Mouse (Mus musculus) midbrain, postnatal 0 days (tissue): Measurements from ENCODE around the gene Cdk12. TPM values are rescaled to one million over a fixed set of nuclear protein-coding genes. Genes with fewer than 3 reads are reported as not detected.

Experiments
- ATAC-seq: fragments of 200-750 bp; cut with Nextera tagmentation; 2 replicates; pipeline ENCODE4 v1.8.0; 2017; ENCODE audit warnings: moderate number of reproducible peaks, mild to moderate bottlenecking, moderate TSS enrichment, moderate library complexity; ENCODE audit not compliant: low FRiP score
- DNase-seq: peaks from one replicate; pipeline ENCODE4 v3.0.0-alpha.2; 2015; ENCODE audit warnings: low spot score
- H3K27ac ChIP-seq: fragments of 300-500 bp; sonication (generic); 2 replicates; pipeline ENCODE4 v1.5.1; 2014; ENCODE audit warnings: low read depth, mild to moderate bottlenecking, low read length, mixed read lengths
- H3K27me3 ChIP-seq: fragments of 300-500 bp; sonication (generic); 2 replicates; pipeline ENCODE4 v1.6.1; 2014; ENCODE audit warnings: low read length, control low read depth, mixed read lengths; ENCODE audit not compliant: insufficient read depth
- H3K36me3 ChIP-seq: fragments of 300-500 bp; sonication (generic); 2 replicates; pipeline ENCODE4 v1.6.1; 2014; ENCODE audit warnings: low read length, control low read depth, mixed read lengths; ENCODE audit not compliant: insufficient read depth
- H3K4me1 ChIP-seq: fragments of 300-500 bp; sonication (generic); 2 replicates; pipeline ENCODE4 v1.6.1; 2014; ENCODE audit warnings: mild to moderate bottlenecking, control low read depth, antibody characterized with exemption, low read length, mixed read lengths; ENCODE audit not compliant: insufficient read depth
- H3K4me2 ChIP-seq: fragments of 300-500 bp; sonication (generic); 2 replicates; pipeline ENCODE4 v1.6.1; 2014; ENCODE audit warnings: low read depth, mild to moderate bottlenecking, low read length, mixed read lengths; ENCODE audit not compliant: poor library complexity, severe bottlenecking
- H3K4me3 ChIP-seq: fragments of 300-500 bp; sonication (generic); 2 replicates; pipeline ENCODE4 v1.5.1; 2014; ENCODE audit warnings: low read depth, mild to moderate bottlenecking, low read length, moderate library complexity
- H3K9ac ChIP-seq: fragments of 300-500 bp; sonication (generic); replicated peaks from 2 replicates; pipeline ENCODE4 v1.6.1; 2014; ENCODE audit warnings: mild to moderate bottlenecking, low read length, moderate library complexity, mixed read lengths; ENCODE audit not compliant: poor library complexity, severe bottlenecking
- H3K9me3 ChIP-seq: fragments of 300-500 bp; sonication (generic); 2 replicates; pipeline ENCODE4 v1.6.1; 2016; ENCODE audit warnings: low read length, control low read depth
- CTCF ChIP-seq: IDR thresholded peaks from 2 replicates; pipeline ENCODE4 v1.5.1; 2016; ENCODE audit warnings: antibody characterized with exemption, mild to moderate bottlenecking
- WGBS: fragments of 180-500 bp; shearing (Covaris S2); extraction: QIAGEN DNeasy Blood & Tissue Kit; methylation state at CpG from one replicate; pipeline ENCODE4 v1.1.7; 2014; 5-methylcytosine and 5-hydroxymethylcytosine counted together
- polyA plus RNA-seq: library from polyadenylated mRNA; unstranded; fragments of >200 nt; fragmentation: Nextera tagmentation; extraction: Ambion mirVana; gene quantifications from 2 replicates; pipeline ENCODE4 v1.2.1, GENCODE M21; 2015
- total RNA-seq: library from RNA; depleted of rRNA; stranded (reverse); fragments of >200 nt; gene quantifications from 2 replicates; pipeline ENCODE4 v1.2.3, GENCODE M21; 2014

Gene Cdk12
- total and polyA plus RNA-seq, 2 experiments from 2014 or later, result 5.7 to 25.8 TPM

DNA sequence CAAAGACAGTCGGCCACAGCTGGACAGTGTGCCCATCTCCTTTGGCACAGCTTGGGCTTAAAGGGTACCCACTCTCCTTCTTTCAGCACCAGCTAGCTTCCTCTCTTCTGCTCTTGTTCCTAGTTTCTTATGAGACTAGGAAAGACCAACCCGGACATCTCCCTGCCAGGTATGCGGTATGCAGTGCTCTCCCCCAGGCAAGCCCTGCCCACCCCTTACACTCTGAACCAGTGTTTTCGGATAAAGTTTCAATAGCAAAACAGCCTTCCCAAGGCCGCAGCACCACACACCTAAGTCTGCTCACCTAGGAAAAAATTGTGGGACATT is 118.8 kb downstream of the Cdk12 start:
- Histone ChIP-seq H3K36me3 (no peaks in the 10 kb centered on the region), H3K9me3 (no peaks in the 10 kb centered on the region), H3K27me3 (peaks cover 79% of the 10 kb centered on the region), H3K27ac (no peak overlapping the region), H3K4me2 (no peak overlapping the region), H3K4me3 (no peak overlapping the region), H3K4me1 (no peaks in the 10 kb centered on the region), H3K9ac (no peak overlapping the region)
- TF ChIP-seq CTCF, result no peak
- DNase-seq (no peak), ATAC-seq (no peak)
- 11% methylated on average over 5 of the region's 5 CpGs for WGBS

DNA sequence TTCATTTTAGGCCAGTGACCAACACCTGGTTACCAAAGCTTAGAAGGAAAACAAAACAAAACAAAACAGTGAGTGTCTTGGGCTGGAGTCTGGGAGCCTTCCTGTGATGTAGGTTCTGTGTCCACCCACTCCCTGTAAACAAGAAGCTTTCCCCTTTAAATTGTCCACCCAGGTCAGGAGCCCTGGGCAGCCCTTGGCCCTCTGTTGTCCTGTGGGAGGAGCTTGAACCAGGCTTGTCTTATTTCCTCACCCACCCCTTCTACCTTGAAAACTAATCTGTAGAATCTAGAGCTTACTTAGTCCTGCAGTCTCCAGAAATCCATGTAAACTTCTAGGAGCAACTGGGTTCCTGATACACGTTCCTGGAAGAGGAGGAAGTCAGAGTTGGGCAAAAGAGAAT is 119.3 kb downstream of the Cdk12 start:
- peaks cover 79% of the 10 kb centered on the region for H3K27me3 ChIP-seq
- H3K9ac ChIP-seq, result no peak overlapping the region
- no peak for ATAC-seq

DNA sequence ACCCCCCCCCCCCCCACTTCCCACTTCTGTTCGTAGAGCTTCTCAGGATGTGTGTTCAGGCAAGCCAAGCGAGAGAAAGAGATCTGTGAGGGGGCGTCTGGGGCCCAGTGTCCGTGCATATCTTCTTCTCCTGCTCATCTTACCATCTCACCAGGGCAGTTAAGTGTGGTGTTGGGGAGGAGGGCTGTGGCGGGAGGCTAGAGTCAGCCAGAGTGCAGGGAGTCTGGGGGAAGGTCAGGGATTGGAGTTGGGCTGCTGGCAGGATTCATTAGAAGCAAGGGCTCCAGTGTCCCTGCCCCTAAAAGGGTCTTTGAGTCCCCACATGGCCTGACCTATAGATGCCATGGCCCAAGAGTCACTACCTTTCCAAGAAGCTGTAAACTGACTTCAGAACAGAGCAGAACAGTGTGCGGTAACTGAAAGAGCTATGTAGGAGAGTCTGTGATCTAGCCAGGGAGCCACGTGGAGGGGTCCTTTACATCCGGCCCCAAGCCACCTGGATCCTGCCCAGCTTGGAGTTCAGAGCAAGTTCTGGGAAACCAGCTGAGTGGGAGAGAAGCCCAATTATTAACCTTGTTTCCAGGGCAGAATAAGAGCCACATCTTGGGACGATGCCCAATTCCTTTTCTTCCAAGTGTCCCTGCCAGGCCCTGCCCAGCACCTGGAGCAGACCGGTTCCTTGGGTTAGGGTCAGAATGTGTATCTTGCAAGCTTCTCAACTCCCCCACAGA is 120.4 kb downstream of the Cdk12 start:
- no peaks in the 10 kb centered on the region for H3K36me3 ChIP-seq
- H3K9ac ChIP-seq, result no peak overlapping the region
- ATAC-seq (no peak), DNase-seq (no peak)
- H3K27me3 ChIP-seq, result peaks cover 81% of the 10 kb centered on the region
- no peaks in the 10 kb centered on the region for H3K9me3 ChIP-seq
- no peak overlapping the region for H3K4me2 ChIP-seq
- H3K4me1 ChIP-seq, result no peaks in the 10 kb centered on the region; the same call in 1 of the 2 replicates
- 7% methylated on average over 10 of the region's 10 CpGs for WGBS
- H3K27ac ChIP-seq, result no peak overlapping the region
- no peak overlapping the region for H3K4me3 ChIP-seq
- TF ChIP-seq CTCF, result no peak

More for the DNA sequence above, 119.3 kb downstream of the Cdk12 start:
- DNase-seq, result no peak
- 0% methylated on average over 1 of the region's 1 CpGs for WGBS
- TF ChIP-seq CTCF, result no peak
- Histone ChIP-seq H3K4me2 (no peak overlapping the region), H3K27ac (no peak overlapping the region), H3K36me3 (no peaks in the 10 kb centered on the region), H3K9me3 (no peaks in the 10 kb centered on the region), H3K4me3 (no peak overlapping the region), H3K4me1 (no peaks in the 10 kb centered on the region)

DNA sequence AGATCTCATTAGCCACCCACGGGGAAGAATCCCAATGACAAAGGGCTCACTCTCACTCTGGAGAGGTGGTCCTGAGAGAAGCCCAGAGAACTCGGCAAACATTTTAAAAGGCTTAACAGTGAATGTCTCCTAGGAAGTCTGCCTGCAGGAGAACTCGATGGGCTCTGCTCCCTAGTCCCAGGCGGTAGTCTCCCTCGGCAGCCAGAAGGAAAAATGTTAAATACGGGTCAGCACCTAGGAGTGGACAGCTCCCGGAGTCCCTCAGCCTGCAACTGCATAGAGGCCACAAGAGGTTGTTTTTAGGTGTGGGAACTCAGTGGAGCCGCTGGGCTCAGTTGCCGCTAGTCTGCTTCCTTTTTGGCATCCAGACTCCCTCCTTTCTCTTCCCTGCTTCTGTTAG is 121.1 kb downstream of the Cdk12 start:
- ATAC-seq (no peak), DNase-seq (no peak)
- Histone ChIP-seq H3K9ac (no peak overlapping the region), H3K27ac (no peak overlapping the region), H3K4me3 (no peak overlapping the region), H3K4me2 (no peak overlapping the region), H3K36me3 (no peaks in the 10 kb centered on the region), H3K4me1 (no peaks in the 10 kb centered on the region; the same call in 1 of the 2 replicates), H3K9me3 (no peaks in the 10 kb centered on the region), H3K27me3 (peaks cover 80% of the 10 kb centered on the region)
- 5% methylated on average over 9 of the region's 9 CpGs for WGBS
- TF ChIP-seq CTCF, result no peak

DNA sequence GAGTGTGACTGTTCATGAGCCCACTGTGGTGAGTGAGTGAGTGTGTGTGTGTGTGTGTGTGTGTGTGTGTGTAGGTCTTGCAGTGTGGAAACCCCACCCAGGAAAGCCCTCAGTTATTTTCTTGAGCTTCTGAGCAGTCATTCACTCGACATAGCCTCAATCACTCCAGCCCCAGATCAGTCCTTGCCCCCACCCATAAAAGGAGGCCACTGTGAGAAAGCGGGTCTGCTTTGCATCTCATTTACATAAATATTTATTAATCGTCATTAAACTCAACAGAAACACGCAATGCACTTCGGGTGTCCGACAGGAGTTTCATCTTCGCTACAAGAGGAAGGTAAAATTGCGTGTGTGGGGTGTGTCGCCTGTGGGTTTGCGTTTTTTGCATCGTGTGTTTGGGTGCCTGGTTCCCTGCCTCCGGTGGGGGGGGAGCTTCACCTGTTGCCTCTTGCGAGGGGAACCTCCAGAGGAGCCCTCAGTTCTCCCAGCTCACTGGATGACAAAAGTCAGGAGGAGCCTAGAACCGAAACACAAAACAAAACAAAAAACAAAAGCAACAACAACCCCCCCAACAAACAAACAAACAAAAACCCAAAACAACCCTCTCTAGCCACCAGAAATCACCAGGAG is 122.4 kb downstream of the Cdk12 start:
- no peak overlapping the region for H3K4me3 ChIP-seq
- H3K36me3 ChIP-seq, result no peaks in the 10 kb centered on the region
- 5% methylated on average over 14 of the region's 14 CpGs for WGBS
- no peak overlapping the region for H3K9ac ChIP-seq
- H3K4me2 ChIP-seq, result no peak overlapping the region
- peaks cover 88% of the 10 kb centered on the region for H3K27me3 ChIP-seq
- no peak overlapping the region for H3K27ac ChIP-seq
- no peaks in the 10 kb centered on the region; the same call in 1 of the 2 replicates for H3K4me1 ChIP-seq
- DNase-seq, result no peak
- no peak for TF ChIP-seq CTCF
- no peak for ATAC-seq
- no peaks in the 10 kb centered on the region for H3K9me3 ChIP-seq

DNA sequence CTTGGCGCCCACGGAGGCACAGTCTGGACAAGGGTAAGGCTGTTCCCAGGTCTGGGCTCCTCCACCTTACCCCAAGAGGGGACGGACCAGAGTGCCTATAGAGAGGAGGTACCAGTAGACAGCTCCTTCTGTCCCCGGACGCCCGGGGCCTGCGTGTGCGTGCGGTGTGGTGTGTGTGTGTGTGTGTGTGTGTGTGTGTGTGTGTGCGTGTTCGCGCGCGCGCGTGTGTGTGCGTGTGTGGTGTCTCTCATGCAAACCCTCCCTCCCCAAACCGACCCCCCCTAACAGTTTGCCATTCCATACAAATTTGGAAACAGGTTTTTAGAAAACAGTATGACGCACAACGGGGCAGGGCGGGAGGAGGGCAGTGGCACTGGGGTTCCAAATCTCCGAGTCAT is 123.0 kb downstream of the Cdk12 start:
- H3K9ac ChIP-seq, result no peak overlapping the region
- no peaks in the 10 kb centered on the region for H3K9me3 ChIP-seq
- H3K27me3 ChIP-seq, result peaks cover 93% of the 10 kb centered on the region
- no peak overlapping the region for H3K27ac ChIP-seq
- H3K36me3 ChIP-seq, result no peaks in the 10 kb centered on the region
- ATAC-seq, result no peak
- no peak overlapping the region for H3K4me2 ChIP-seq
- 2% methylated on average over 17 of the region's 22 CpGs for WGBS
- no peak for TF ChIP-seq CTCF
- DNase-seq, result no peak
- no peak overlapping the region for H3K4me3 ChIP-seq
- no peaks in the 10 kb centered on the region; the same call in 1 of the 2 replicates for H3K4me1 ChIP-seq
